Mouse (Mus musculus): ENCODE results near the gene Gm12258. TPM values are rescaled to one million over a fixed set of nuclear protein-coding genes. Genes with fewer than 3 reads are reported as not detected.

Gm12258 gene
- total and polyA plus RNA-seq, 3 experiments: 1.4 to 3.1 (median 1.6) TPM

- Histone ChIP-seq H3K36me3 (replicated peaks in 1 of 2; ENCODE audit: control insufficient read depth in 1 of 2, insufficient read depth in 1 of 2, low read length in 1 of 2) (peaks cover 14 to 31% of the 10 kb centered on the region in 2 experiments), H3K27me3 (replicated peaks) (no peaks in the 10 kb centered on the region), H3K9me3 (replicated peaks; ENCODE audit: low read length) (no peaks in the 10 kb centered on the region), H3K4me2 (ENCODE audit: insufficient read depth, low read depth, poor library complexity, severe bottlenecking) (peak within 1 kb of the TSS; percentile 58), H3K4me1 (ENCODE audit: control insufficient read depth in 1 of 2, insufficient read depth in 2 of 2) (peaks cover 4 to 15% of the 10 kb centered on the region in 2 experiments), H3K79me2 (replicated peaks; ENCODE audit: control insufficient read depth, extremely low read depth, insufficient read depth, poor library complexity, severe bottlenecking) (no peaks in the 10 kb centered on the region), H3K9ac (ENCODE audit: insufficient read depth, low read depth) (peak within 1 kb of the TSS; percentile 46), H3K4me3 (replicated peaks in 1 of 3; ENCODE audit: low read depth in 2 of 3, low read length in 2 of 3, poor library complexity in 1 of 3) (peak within 1 kb of the TSS; percentile 64 to 83 (median 78)), H3K27ac (ENCODE audit: insufficient read depth, low read depth) (peak within 1 kb of the TSS; percentile 36)
- peak; percentile 96 for DNase-seq (ENCODE audit: extremely low read depth)
- dilution Hi-C loops (cut with MboI; ENCODE audit: extremely low pct_ligation_motif_present, extremely low pct_unique_long_range_greater_than_20kb, low sequenced_read_pairs) (no loop called here), in situ Hi-C loops (cut with MboI; ENCODE audit: low pct_ligation_motif_present, low pct_unique_long_range_greater_than_20kb, low sequenced_read_pairs) (no loop called here)
- TF ChIP-seq MYC (IDR thresholded peaks at IDR 0.05; ENCODE audit: low read depth, low read length) (peak; percentile 71; the same call in 1 of the 2 replicates), MXI1 (IDR thresholded peaks at IDR 0.05; ENCODE audit: low read depth, low read length) (peak; percentile 73), POLR2A (IDR thresholded peaks at IDR 0.05; ENCODE audit: low read depth, low read length) (peak; percentile 92), IRF4 (IDR thresholded peaks at IDR 0.05; ENCODE audit: low read depth, low read length) (peak; percentile 76), RCOR1 (conservative IDR thresholded peaks at IDR 0.05; ENCODE audit: low read depth, low read length) (no peak), NRF1 (IDR thresholded peaks at IDR 0.05; ENCODE audit: low read depth, low read length) (peak; percentile 61), TCF12 (IDR thresholded peaks at IDR 0.05; ENCODE audit: low read depth, low read length) (peak; percentile 97), MEF2A (IDR thresholded peaks at IDR 0.05; ENCODE audit: borderline replicate concordance, low read depth, low read length) (peak; percentile 67; the same call in 1 of the 2 replicates), RAD21 (IDR thresholded peaks at IDR 0.05; ENCODE audit: low read depth, low read length) (no peak; the same call in 1 of the 2 replicates), CTCF (conservative IDR thresholded peaks at IDR 0.05 in 1 of 2, IDR thresholded peaks at IDR 0.05 in 1 of 2; ENCODE audit: low read depth in 2 of 2, low read length in 2 of 2) (peak in 1 of 2 experiments; percentile 24; a peak in 1 of 4 replicates), JUND (conservative IDR thresholded peaks at IDR 0.05; ENCODE audit: low read depth, low read length) (no peak), GABPA (IDR thresholded peaks at IDR 0.05; ENCODE audit: insufficient replicate concordance, low read depth, low read length) (no peak), ELF1 (IDR thresholded peaks at IDR 0.05; ENCODE audit: low read depth, low read length) (peak; percentile 95), SIN3A (IDR thresholded peaks at IDR 0.05; ENCODE audit: low read length) (peak; percentile 89), MAX (IDR thresholded peaks at IDR 0.05; ENCODE audit: low read length) (peak; percentile 24; the same call in 1 of the 2 replicates), EP300 (IDR thresholded peaks at IDR 0.05; ENCODE audit: low read length) (no peak), ZMIZ1 (IDR thresholded peaks at IDR 0.05; ENCODE audit: low read depth, low read length) (peak; percentile 58), BHLHE40 (IDR thresholded peaks at IDR 0.05; ENCODE audit: low read depth, low read length) (peak; percentile 71), CHD1 (IDR thresholded peaks at IDR 0.05; ENCODE audit: low read depth, low read length) (peak; percentile 50; the same call in 1 of the 2 replicates), KAT2A (IDR thresholded peaks at IDR 0.05; ENCODE audit: insufficient replicate concordance, low read length) (peak; percentile 75; the same call in 1 of the 2 replicates), ETS1 (conservative IDR thresholded peaks at IDR 0.05; ENCODE audit: low read depth, low read length) (peak; percentile 47; the same call in 1 of the 2 replicates), ZKSCAN1 (IDR thresholded peaks at IDR 0.05; ENCODE audit: borderline replicate concordance, low read depth, low read length) (no peak), UBTF (IDR thresholded peaks at IDR 0.05; ENCODE audit: low read depth, low read length) (peak; percentile 60; the same call in 1 of the 2 replicates), ZNF384 (IDR thresholded peaks at IDR 0.05; ENCODE audit: low read depth, low read length) (peak; percentile 67; the same call in 1 of the 2 replicates), HCFC1 (IDR thresholded peaks at IDR 0.05; ENCODE audit: low read depth, low read length) (peak; percentile 84), TBP (conservative IDR thresholded peaks at IDR 0.05; ENCODE audit: low read depth, low read length) (peak; percentile 91), USF1 (IDR thresholded peaks at IDR 0.05; ENCODE audit: low read depth, low read length) (no peak)
Observed at GRCm38 (mm10) chr11:58867039-58867953, 20.3 kb downstream of the Gm12258 start, which contains the start of gene 2810021J22Rik. 2810021J22Rik (plus strand) TSS chr11:58867216.

Measured in CH12.LX (cell line).